Mouse (Mus musculus) macrophage (primary cell): Measurements from ENCODE around the gene Npm1. TPM values are rescaled to one million over a fixed set of nuclear protein-coding genes. Genes with fewer than 3 reads are reported as not detected.

Experiments
- H3K27ac ChIP-seq: fragments of 350-480 bp; formaldehyde crosslinking; 2 replicates; pipeline ENCODE4 v1.9.0; 2021
- H3K36me3 ChIP-seq: fragments of 350-480 bp; formaldehyde crosslinking; 2 replicates; pipeline ENCODE4 v1.9.0; 2021; ENCODE audit errors: inconsistent target
- H3K4me3 ChIP-seq: fragments of 350-480 bp; formaldehyde crosslinking; 2 replicates; pipeline ENCODE4 v1.9.0; 2021; ENCODE audit errors: inconsistent target
- H3K79me2 ChIP-seq: fragments of 350-480 bp; formaldehyde crosslinking; 2 replicates; pipeline ENCODE4 v1.9.0; 2021; ENCODE audit errors: inconsistent target
- WGBS: methylation state at CpG from one replicate; pipeline ENCODE4 v1.1.7; 2026; ENCODE audit warnings: inconsistent platforms; ENCODE audit not compliant: missing documents; 5-methylcytosine and 5-hydroxymethylcytosine counted together
- polyA plus RNA-seq: library from polyadenylated mRNA; stranded (reverse); fragments of 250-400 nt; gene quantifications from 3 replicates; pipeline ENCODE4 v1.2.4, GENCODE M21; 2018; ENCODE audit warnings: inconsistent platforms

Gene Npm1
- polyA plus RNA-seq, 1 experiment from 2014 or later = 878 TPM

DNA sequence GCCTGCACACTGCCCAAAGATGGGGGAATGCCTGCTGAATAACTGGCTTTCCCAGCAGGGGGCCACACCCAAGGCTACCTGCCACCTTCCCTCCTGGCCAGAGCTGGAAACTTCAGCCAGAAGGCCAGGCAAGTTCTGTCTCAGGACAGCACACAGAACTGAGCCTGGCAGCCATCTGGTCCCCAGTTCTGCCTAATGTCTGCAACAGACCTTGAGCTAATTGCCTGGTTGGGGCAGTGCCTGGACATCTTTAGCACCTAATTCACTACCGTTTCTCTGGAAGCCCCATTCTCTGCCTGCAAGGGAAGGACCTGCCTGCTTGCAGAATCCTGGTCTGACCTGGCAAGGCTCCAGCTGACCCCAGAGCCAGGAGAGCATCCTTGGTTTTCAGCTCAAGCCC is 50.6 kb downstream of the Npm1 start:
- WGBS = 23% methylated on average over 1 of the region's 1 CpGs
- H3K79me2 ChIP-seq = no peaks in the 10 kb centered on the region
- H3K4me3 ChIP-seq = no peak overlapping the region
- H3K27ac ChIP-seq = no peak overlapping the region
- no peaks in the 10 kb centered on the region for H3K36me3 ChIP-seq

DNA sequence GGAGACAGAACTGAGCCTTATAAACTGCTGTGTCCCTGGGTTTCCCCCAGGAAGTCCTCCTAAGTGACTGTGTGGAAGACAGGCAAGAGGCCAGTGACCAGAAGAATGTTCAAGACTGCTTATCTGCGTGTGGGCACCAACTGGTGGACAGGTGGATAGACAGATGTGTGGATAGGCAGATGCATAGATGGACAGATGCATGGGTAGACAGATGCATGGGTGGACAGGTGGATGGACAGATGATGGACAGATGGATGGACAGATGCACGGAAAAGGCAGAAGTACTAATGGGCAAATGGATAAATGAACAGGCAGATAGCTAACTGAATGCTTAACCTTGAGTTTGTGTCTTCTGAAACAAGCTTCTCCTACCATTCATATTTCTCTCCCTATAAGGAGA is 52.9 kb downstream of the Npm1 start:
- Histone ChIP-seq H3K79me2 (no peaks in the 10 kb centered on the region), H3K4me3 (no peak overlapping the region), H3K27ac (no peak overlapping the region), H3K36me3 (no peaks in the 10 kb centered on the region)
- 69% methylated on average over 2 of the region's 2 CpGs for WGBS

DNA sequence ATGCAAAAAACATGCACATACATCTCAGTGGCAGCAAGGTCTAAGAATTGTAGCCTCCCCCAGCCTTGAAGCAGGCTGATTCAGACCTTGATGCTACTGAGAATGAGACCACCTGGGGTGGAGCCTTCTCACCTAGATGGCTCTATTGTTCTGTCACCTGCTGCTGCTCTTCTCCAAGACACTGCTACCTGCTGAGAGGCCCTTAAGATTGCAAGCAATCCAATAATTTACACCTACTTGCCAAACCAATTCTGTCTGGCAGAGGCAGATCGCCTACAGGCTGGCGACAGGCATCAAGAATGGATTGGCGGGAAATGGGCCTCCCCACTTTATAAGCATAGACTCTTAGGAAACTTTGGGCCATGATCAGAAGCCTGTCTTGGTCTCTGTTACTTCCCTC is 55.5 kb downstream of the Npm1 start:
- no peak overlapping the region for H3K27ac ChIP-seq
- H3K36me3 ChIP-seq = no peaks in the 10 kb centered on the region
- WGBS = 85% methylated on average over 3 of the region's 3 CpGs
- no peak overlapping the region for H3K4me3 ChIP-seq
- H3K79me2 ChIP-seq = no peaks in the 10 kb centered on the region

- Histone ChIP-seq H3K79me2 (no peaks in the 10 kb centered on the region), H3K27ac (no peak overlapping the region), H3K36me3 (no peaks in the 10 kb centered on the region), H3K4me3 (no peak overlapping the region)
- 74% methylated on average over 5 of the region's 8 CpGs for WGBS
Measured at GRCm38 (mm10) chr11:33104911-33105316, 58.1 kb downstream of the Npm1 start.

- Histone ChIP-seq H3K4me3 (no peak overlapping the region), H3K27ac (no peak overlapping the region), H3K79me2 (no peaks in the 10 kb centered on the region), H3K36me3 (no peaks in the 10 kb centered on the region)
- WGBS = 93% methylated on average over 13 of the region's 13 CpGs
Measured at GRCm38 (mm10) chr11:33103291-33103943, 59.6 kb downstream of the Npm1 start.

Other genes with a start within 250 kb of the Npm1 start
- not detected in 3 replicates for gene Fgf18, start 15.8 kb downstream of the Npm1 start, polyA plus RNA-seq
- not detected in 3 replicates for gene Tlx3, start 40.4 kb upstream of the Npm1 start, polyA plus RNA-seq
- not detected in 3 replicates for gene Gm12117, start 113.5 kb upstream of the Npm1 start, polyA plus RNA-seq